Mouse (Mus musculus) liver, embryonic 14.5 days (tissue): ENCODE measurements around the gene Sema5a.

Source experiments
- CTCF ChIP-seq: IDR thresholded peaks from 2 replicates; pipeline ENCODE4 v1.5.1; 2016; ENCODE audit warnings: antibody characterized with exemption, low read depth, control low read depth
- EP300 ChIP-seq: IDR thresholded peaks from 2 replicates; pipeline ENCODE4 v1.6.1; 2016; ENCODE audit warnings: antibody characterized with exemption, low read depth

GRCm38 (mm10) chr15:32590641-32591040 is 346.0 kb downstream of the Sema5a start:
- TF ChIP-seq EP300, result no peak
- no peak for TF ChIP-seq CTCF
